ENCODE assay signal across 10 mouse cellular contexts in the genomic region with DNA sequence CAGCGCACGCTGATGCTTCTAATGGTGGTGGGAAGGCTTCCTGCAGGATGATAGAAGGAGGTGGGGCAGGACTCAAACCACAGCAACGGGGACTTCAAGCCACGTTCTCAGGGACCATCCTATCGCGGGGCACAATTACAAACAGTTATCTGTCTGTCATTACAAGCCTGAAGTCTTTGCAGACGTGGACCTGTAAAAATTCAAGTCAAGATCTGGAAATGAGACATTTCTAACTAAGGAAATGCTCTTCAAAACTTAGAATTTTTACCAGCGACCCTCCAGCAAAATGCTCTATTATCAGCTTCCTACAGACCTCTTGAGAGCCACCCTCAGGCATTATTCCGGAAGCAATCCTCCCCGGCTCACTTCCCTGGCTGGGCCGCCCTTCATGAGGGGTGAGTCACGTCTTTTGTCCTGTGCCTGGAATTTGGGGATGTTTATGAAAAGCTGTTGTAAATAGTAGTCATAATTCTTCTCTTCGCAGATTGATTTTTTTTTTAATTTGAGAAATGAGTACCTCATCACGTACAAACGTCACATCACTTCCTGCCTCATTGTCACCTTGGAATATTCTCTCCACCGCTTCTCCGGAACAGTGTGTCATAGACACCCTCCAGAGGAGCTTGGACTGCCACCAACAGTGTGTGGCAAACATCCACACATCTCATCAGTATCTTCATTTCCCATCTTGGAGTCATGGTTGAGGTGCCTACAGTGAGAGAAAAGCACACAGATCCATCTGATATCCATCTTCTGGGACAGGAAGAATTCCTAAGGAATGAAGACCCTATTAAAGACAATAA. TPM values are rescaled to one million over a fixed set of nuclear protein-coding genes. Genes with fewer than 3 reads are reported as not detected.
DNase-seq lines count a peak whose midpoint lies in the region; ATAC-seq and TF ChIP-seq lines count a peak whose summit lies in the region.
"Had no signal": no experiment of that assay in that cellular context is flagged by ENCODE, and none has a peak within 500 bp of the region (broad histone marks: within the 10 kb centered on the region; RNA-seq: fewer than 3 reads in every experiment).

No protein-coding gene starts in this region.

- no peak for TF ChIP-seq CTCF in MEL (IDR thresholded peaks at IDR 0.05 in 2 of 3, conservative IDR thresholded peaks at IDR 0.05 in 1 of 3; ENCODE audit: control insufficient read depth in 1 of 3, insufficient read depth in 1 of 3, low read depth in 2 of 3, low read length in 3 of 3, poor library complexity in 1 of 3, severe bottlenecking in 1 of 3)
- TF ChIP-seq CTCF in stomach, postnatal 0 days (IDR thresholded peaks at IDR 0.05; ENCODE audit: low read depth) = no peak

- 10% methylated on average over 17 of the region's 17 CpGs for WGBS in liver, embryonic 16.5 days (ENCODE audit: insufficient replicate concordance)
- WGBS in stomach, postnatal 0 days = 61% methylated on average over 17 of the region's 17 CpGs

- DNase-seq in MEL (ENCODE audit: low read depth, low spot score) = peak; percentile 65
- peak; percentile 64 to 66 for DNase-seq in adrenal gland, postnatal 36 days
- peak; percentile 38 for DNase-seq in kidney, adult 18-20 months
- DNase-seq in urinary bladder, postnatal 36 days (ENCODE audit: low spot score in 2 of 2) = no peak
- DNase-seq in urinary bladder, postnatal 10 days (ENCODE audit: low spot score) = no peak
- no peak for DNase-seq in stomach, postnatal 0 days (ENCODE audit: low spot score)
- no peak for DNase-seq in embryo, embryonic 10 days (ENCODE audit: low spot score)
- DNase-seq: cerebellum, postnatal 10 days had no signal

- no peaks in the 10 kb centered on the region for H3K36me3 ChIP-seq in MEL (ENCODE audit: control insufficient read depth in 1 of 2, insufficient read depth in 2 of 2, low read length in 2 of 2)
- no peaks in the 10 kb centered on the region for H3K36me3 ChIP-seq in liver, embryonic 16.5 days (ENCODE audit: control insufficient read depth, insufficient read depth)
- no peaks in the 10 kb centered on the region for H3K36me3 ChIP-seq in stomach, postnatal 0 days (ENCODE audit: control insufficient read depth, insufficient read depth, low read length)
- H3K36me3 ChIP-seq: midbrain, embryonic 10.5 days had no signal

- no peaks in the 10 kb centered on the region for H3K79me2 ChIP-seq in MEL (ENCODE audit: control insufficient read depth, insufficient read depth, low read length, poor library complexity)

- TF ChIP-seq EP300 in MEL (IDR thresholded peaks at IDR 0.05; ENCODE audit: low read depth in 1 of 2, low read length in 2 of 2) = no peak
- TF ChIP-seq EP300 in stomach, postnatal 0 days (optimal IDR thresholded peaks at IDR 0.05) = no peak

- 0 out of 4 replicates have a peak overlapping the region, but pooled peaks of 1 of the 2 experiments have one; percentile 15 for H3K4me3 ChIP-seq in MEL (ENCODE audit: control insufficient read depth in 1 of 2, insufficient read depth in 1 of 2, low read depth in 2 of 2, low read length in 2 of 2)
- H3K4me3 ChIP-seq in liver, embryonic 16.5 days (ENCODE audit: low read depth, low read length) = no peak overlapping the region
- H3K4me3 ChIP-seq in stomach, postnatal 0 days (ENCODE audit: low read depth, low read length) = no peak overlapping the region
- H3K4me3 ChIP-seq: midbrain, embryonic 10.5 days had no signal

- no peak overlapping the region for H3K27ac ChIP-seq in MEL (ENCODE audit: control insufficient read depth, low read depth, low read length)
- no peak overlapping the region for H3K27ac ChIP-seq in liver, embryonic 16.5 days (ENCODE audit: low read length)
- H3K27ac ChIP-seq in stomach, postnatal 0 days (replicated peaks) = no peak overlapping the region
- H3K27ac ChIP-seq: midbrain, embryonic 10.5 days had no signal

- TF ChIP-seq RAD21 in MEL (IDR thresholded peaks at IDR 0.05; ENCODE audit: low read depth, low read length) = no peak

- H3K4me2 ChIP-seq in liver, embryonic 16.5 days (ENCODE audit: low read depth, low read length) = peak overlapping the region; percentile 10; the same call in 1 of the 2 replicates
- no peak overlapping the region for H3K4me2 ChIP-seq in stomach, postnatal 0 days (replicated peaks; ENCODE audit: low read depth)

- ATAC-seq in liver, embryonic 16.5 days (ENCODE audit: low read depth) = peak; percentile 64
- ATAC-seq in stomach, postnatal 0 days (ENCODE audit: low FRiP score, low TSS enrichment) = no peak

- no peaks in the 10 kb centered on the region for H3K27me3 ChIP-seq in MEL (ENCODE audit: control insufficient read depth in 1 of 2, insufficient read depth in 2 of 2, low read length in 2 of 2)
- H3K27me3 ChIP-seq in liver, embryonic 16.5 days (ENCODE audit: control insufficient read depth, insufficient read depth, low read depth, low read length) = no peaks in the 10 kb centered on the region
- no peaks in the 10 kb centered on the region for H3K27me3 ChIP-seq in stomach, postnatal 0 days (ENCODE audit: control insufficient read depth, insufficient read depth, low read length)

- no peaks in the 10 kb centered on the region for H3K4me1 ChIP-seq in MEL (ENCODE audit: control insufficient read depth in 1 of 2, insufficient read depth in 2 of 2, low read length in 2 of 2)
- peaks cover 1% of the 10 kb centered on the region; the same call in 1 of the 2 replicates for H3K4me1 ChIP-seq in liver, embryonic 16.5 days (ENCODE audit: control insufficient read depth, low read depth, low read length)
- no peaks in the 10 kb centered on the region for H3K4me1 ChIP-seq in stomach, postnatal 0 days (replicated peaks; ENCODE audit: control insufficient read depth, insufficient read depth)

- H3K9me3 ChIP-seq in MEL (replicated peaks; ENCODE audit: insufficient read depth, low read length) = no peaks in the 10 kb centered on the region
- H3K9me3 ChIP-seq in liver, embryonic 16.5 days (replicated peaks; ENCODE audit: control insufficient read depth, low read length) = no peaks in the 10 kb centered on the region
- H3K9me3 ChIP-seq in stomach, postnatal 0 days (ENCODE audit: control insufficient read depth, low read length) = no peaks in the 10 kb centered on the region
- H3K9me3 ChIP-seq: midbrain, embryonic 10.5 days had no signal

- H3K9ac ChIP-seq in MEL (ENCODE audit: control insufficient read depth, low read depth, low read length, poor library complexity, severe bottlenecking) = no peak overlapping the region
- H3K9ac ChIP-seq in liver, embryonic 16.5 days (ENCODE audit: low read depth, low read length) = no peak overlapping the region
- no peak overlapping the region for H3K9ac ChIP-seq in stomach, postnatal 0 days (ENCODE audit: low read length)

- no peak for TF ChIP-seq POLR2A in MEL (IDR thresholded peaks at IDR 0.05; ENCODE audit: control insufficient read depth in 1 of 2, insufficient read depth in 1 of 2, low read depth in 1 of 2, low read length in 2 of 2, poor library complexity in 1 of 2)

TF ChIP-seq in MEL, 35 proteins besides CTCF, POLR2A, EP300 and RAD21:
- TF ChIP-seq MYB (IDR thresholded peaks at IDR 0.05; ENCODE audit: low read depth, low read length) (peak; percentile 20; the same call in 1 of the 2 replicates), KAT2A (conservative IDR thresholded peaks at IDR 0.05; ENCODE audit: low read depth, low read length) (no peak)

RNA-seq across cellular contexts. Expression of a gene that starts 23.6 kb away (rescaled TPM):
- 2.5 and 3.0 TPM in 2 replicates for total RNA-seq in MEL (2012; rRNA removed)
- polyA plus RNA-seq in MEL (2012; ENCODE audit: insufficient read depth in 1 of 2, insufficient read length in 2 of 2, low read depth in 1 of 2, low replicate concordance in 2 of 2, missing spikeins in 1 of 2) = 1 to 10 TPM in 1 of 2 experiments, not detected in 1; 7.7 TPM
- total RNA-seq in adrenal gland, postnatal 36 days (2021) = 10 to 100 TPM; 13.9 to 18.6 TPM
- polyA plus RNA-seq in liver, embryonic 16.5 days (2015; fragmentation: Nextera tagmentation; extraction: Ambion mirVana) = 16.2 and 16.6 TPM in 2 replicates
- 2.7 and 3.2 TPM in 2 replicates for polyA plus RNA-seq in stomach, postnatal 0 days (2015; fragmentation: Nextera tagmentation; extraction: Ambion mirVana)

RNA-seq across cellular contexts. Expression of a gene that starts 38.9 kb away (rescaled TPM):
- 0.07 and 0.08 TPM in 2 replicates for total RNA-seq in MEL (2012; rRNA removed)
- polyA plus RNA-seq in MEL (2012; ENCODE audit: insufficient read depth in 1 of 2, insufficient read length in 2 of 2, low read depth in 1 of 2, low replicate concordance in 2 of 2, missing spikeins in 1 of 2) = not detected
- 1 to 10 TPM; 1.1 to 4.2 TPM for total RNA-seq in adrenal gland, postnatal 36 days (2021)
- 0.69 and 0.72 TPM in 2 replicates for polyA plus RNA-seq in liver, embryonic 16.5 days (2015; fragmentation: Nextera tagmentation; extraction: Ambion mirVana)
- 8.3 and 12.3 TPM in 2 replicates for polyA plus RNA-seq in stomach, postnatal 0 days (2015; fragmentation: Nextera tagmentation; extraction: Ambion mirVana)

RNA-seq across cellular contexts. Expression of a gene that starts 58.0 kb away (rescaled TPM):
- 324 and 348 TPM in 2 replicates for total RNA-seq in MEL (2012; rRNA removed)
- 100 to 1,000 TPM in 1 of 2 experiments, not detected in 1; 500 TPM for polyA plus RNA-seq in MEL (2012; ENCODE audit: insufficient read depth in 1 of 2, insufficient read length in 2 of 2, low read depth in 1 of 2, low replicate concordance in 2 of 2, missing spikeins in 1 of 2)
- total RNA-seq in adrenal gland, postnatal 36 days (2021) = 100 to 1,000 TPM; 212 to 227 TPM
- polyA plus RNA-seq in liver, embryonic 16.5 days (2015; fragmentation: Nextera tagmentation; extraction: Ambion mirVana) = 172 and 202 TPM in 2 replicates
- polyA plus RNA-seq in stomach, postnatal 0 days (2015; fragmentation: Nextera tagmentation; extraction: Ambion mirVana) = 419 and 427 TPM in 2 replicates

Comparison
In these comparisons a context has a peak if more than half of its experiments do, and no peak if none do; other contexts are left out.
1. DNase-seq: peak in MEL (single experiment), adrenal gland, postnatal 36 days (2 of 2) and kidney, adult 18-20 months (single experiment); none in urinary bladder, postnatal 36 days (0 of 2), urinary bladder, postnatal 10 days (single experiment), stomach, postnatal 0 days (single experiment) and embryo, embryonic 10 days (single experiment).